Mouse (Mus musculus): ENCODE results near the gene Dhps. TPM values are rescaled to one million over a fixed set of nuclear protein-coding genes. Genes with fewer than 3 reads are reported as not detected.

Dhps gene
- total and polyA plus RNA-seq, 3 experiments: 44.7 to 88.5 (median 60.1) TPM

DNA sequence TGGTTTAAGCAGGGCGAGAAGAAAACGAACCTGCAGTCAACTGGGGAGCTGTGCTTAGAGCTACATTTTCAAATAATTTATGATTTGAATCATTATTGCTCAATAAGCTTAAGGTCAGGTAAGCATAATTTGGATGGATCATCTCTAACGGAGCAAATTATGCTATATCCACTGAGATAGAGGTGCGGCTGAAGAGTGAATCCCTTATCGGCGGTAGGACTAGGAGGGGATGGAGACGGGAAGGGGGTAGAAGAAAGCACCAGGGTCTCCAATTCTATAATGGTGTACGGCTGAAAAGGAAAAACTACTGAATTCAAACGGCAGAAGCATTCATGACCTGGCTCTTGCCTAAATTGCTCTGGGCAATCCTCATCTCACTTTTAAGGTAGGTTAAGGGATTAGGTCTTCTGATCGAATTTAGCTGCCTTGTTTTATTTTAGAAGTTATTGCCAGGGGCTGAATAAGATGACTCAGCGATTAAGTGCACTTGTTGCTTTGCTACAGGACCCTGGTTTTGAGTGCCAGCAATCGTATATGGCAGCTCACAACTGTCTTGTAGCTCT, 36.3 kb upstream of the Dhps start:
- peak overlapping the region; percentile 93 for H3K4me2 ChIP-seq (ENCODE audit: insufficient read depth, low read depth, poor library complexity, severe bottlenecking)
- in situ Hi-C loops (cut with MboI; ENCODE audit: low pct_ligation_motif_present, low pct_unique_long_range_greater_than_20kb, low sequenced_read_pairs) (no loop called here), dilution Hi-C loops (cut with MboI; ENCODE audit: extremely low pct_ligation_motif_present, extremely low pct_unique_long_range_greater_than_20kb, low sequenced_read_pairs) (no loop called here)
- H3K9me3 ChIP-seq (replicated peaks; ENCODE audit: low read length): no peaks in the 10 kb centered on the region
- no peaks in the 10 kb centered on the region for H3K27me3 ChIP-seq (replicated peaks)
- H3K4me1 ChIP-seq (ENCODE audit: control insufficient read depth in 1 of 2, insufficient read depth in 2 of 2): peaks cover 3 to 35% of the 10 kb centered on the region in 2 experiments; a peak in 3 of 4 replicates
- TF ChIP-seq MAFK (IDR thresholded peaks at IDR 0.05; ENCODE audit: insufficient replicate concordance, low read length): peak; percentile 85
- peak; percentile 23; the same call in 1 of the 2 replicates for TF ChIP-seq TCF12 (IDR thresholded peaks at IDR 0.05; ENCODE audit: low read depth, low read length)
- 0 out of 2 replicates have a peak, but pooled peaks have one; percentile 19 for TF ChIP-seq EP300 (IDR thresholded peaks at IDR 0.05; ENCODE audit: low read length)
- no peak for TF ChIP-seq MAX (IDR thresholded peaks at IDR 0.05; ENCODE audit: low read length)
- TF ChIP-seq POLR2AphosphoS2 (IDR thresholded peaks at IDR 0.05; ENCODE audit: low read depth, low read length): peak; percentile 87; the same call in 1 of the 2 replicates
- peak; percentile 36; the same call in 1 of the 2 replicates for TF ChIP-seq CHD2 (IDR thresholded peaks at IDR 0.05; ENCODE audit: low read length)
- no peak for TF ChIP-seq ELF1 (IDR thresholded peaks at IDR 0.05; ENCODE audit: low read depth, low read length)
- TF ChIP-seq ETS1 (conservative IDR thresholded peaks at IDR 0.05; ENCODE audit: low read depth, low read length): no peak
- no peak for TF ChIP-seq BHLHE40 (IDR thresholded peaks at IDR 0.05; ENCODE audit: low read depth, low read length)
- no peak for TF ChIP-seq JUN (IDR thresholded peaks at IDR 0.05; ENCODE audit: insufficient read depth, low read depth, low read length)
- TF ChIP-seq JUND (conservative IDR thresholded peaks at IDR 0.05; ENCODE audit: low read depth, low read length): no peak
- no peak for TF ChIP-seq RAD21 (IDR thresholded peaks at IDR 0.05; ENCODE audit: low read depth, low read length)
- peaks cover 38% of the 10 kb centered on the region for H3K79me2 ChIP-seq (replicated peaks; ENCODE audit: control insufficient read depth, extremely low read depth, insufficient read depth, poor library complexity, severe bottlenecking)
- H3K4me3 ChIP-seq (replicated peaks in 1 of 3; ENCODE audit: low read depth in 2 of 3, low read length in 2 of 3, poor library complexity in 1 of 3): peak overlapping the region; percentile 66 to 90 (median 88)
- DNase-seq (ENCODE audit: extremely low read depth): no peak
- H3K9ac ChIP-seq (ENCODE audit: insufficient read depth, low read depth): peak overlapping the region; percentile 72
- H3K36me3 ChIP-seq (replicated peaks in 1 of 2; ENCODE audit: control insufficient read depth in 1 of 2, insufficient read depth in 1 of 2, low read length in 1 of 2): peaks cover 27 to 44% of the 10 kb centered on the region in 2 experiments
- H3K27ac ChIP-seq (ENCODE audit: insufficient read depth, low read depth): peak overlapping the region; percentile 78

DNA sequence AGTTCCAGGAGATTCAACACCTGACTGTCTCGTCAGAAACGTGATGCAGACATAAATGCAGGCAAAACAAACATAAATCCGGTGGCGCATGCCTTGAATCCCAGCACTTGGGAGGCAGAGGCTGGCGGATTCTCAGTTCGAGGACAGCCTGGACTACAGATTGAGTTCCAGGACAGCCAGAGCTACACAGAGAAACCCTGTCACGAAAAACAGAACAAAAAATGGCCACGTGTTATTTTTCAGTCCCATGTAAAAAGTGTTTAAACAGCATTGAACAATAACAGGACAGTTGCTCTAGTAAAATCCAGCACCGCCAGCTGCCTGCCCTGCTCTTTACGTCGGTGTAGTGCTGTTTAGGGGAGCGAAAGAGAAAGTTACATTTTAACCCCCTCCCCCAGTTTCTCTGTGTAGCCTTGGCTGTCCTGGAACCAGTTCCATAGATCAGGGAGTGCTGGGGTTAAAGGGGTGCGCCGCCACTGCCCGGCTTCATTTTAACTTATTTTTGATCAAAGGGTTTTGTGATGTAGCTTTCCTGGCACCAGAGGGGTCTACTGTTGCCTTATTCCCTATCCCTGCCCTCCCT, 35.7 kb upstream of the Dhps start:
- Histone ChIP-seq H3K9ac (ENCODE audit: insufficient read depth, low read depth) (peak overlapping the region; percentile 72), H3K27ac (ENCODE audit: insufficient read depth, low read depth) (peak overlapping the region; percentile 78), H3K4me2 (ENCODE audit: insufficient read depth, low read depth, poor library complexity, severe bottlenecking) (peak overlapping the region; percentile 93), H3K79me2 (replicated peaks; ENCODE audit: control insufficient read depth, extremely low read depth, insufficient read depth, poor library complexity, severe bottlenecking) (peaks cover 42% of the 10 kb centered on the region), H3K27me3 (replicated peaks) (no peaks in the 10 kb centered on the region), H3K4me1 (ENCODE audit: control insufficient read depth in 1 of 2, insufficient read depth in 2 of 2) (peaks cover 3 to 40% of the 10 kb centered on the region in 2 experiments), H3K4me3 (replicated peaks in 1 of 3; ENCODE audit: low read depth in 2 of 3, low read length in 2 of 3, poor library complexity in 1 of 3) (peak overlapping the region; percentile 66 to 90 (median 88)), H3K9me3 (replicated peaks; ENCODE audit: low read length) (no peaks in the 10 kb centered on the region), H3K36me3 (replicated peaks in 1 of 2; ENCODE audit: control insufficient read depth in 1 of 2, insufficient read depth in 1 of 2, low read length in 1 of 2) (peaks cover 27 to 44% of the 10 kb centered on the region in 2 experiments)
- TF ChIP-seq RAD21 (IDR thresholded peaks at IDR 0.05; ENCODE audit: low read depth, low read length) (no peak), ZMIZ1 (IDR thresholded peaks at IDR 0.05; ENCODE audit: low read depth, low read length) (peak; percentile 18; the same call in 1 of the 2 replicates), POLR2A (IDR thresholded peaks at IDR 0.05; ENCODE audit: low read depth, low read length) (peak; percentile 10; the same call in 1 of the 2 replicates), MXI1 (IDR thresholded peaks at IDR 0.05; ENCODE audit: low read depth, low read length) (peak; percentile 62), SIN3A (IDR thresholded peaks at IDR 0.05; ENCODE audit: low read length) (0 out of 2 replicates have a peak, but pooled peaks have one; percentile 22), KAT2A (IDR thresholded peaks at IDR 0.05; ENCODE audit: insufficient replicate concordance, low read length) (no peak), CHD2 (IDR thresholded peaks at IDR 0.05; ENCODE audit: low read length) (peak; percentile 40; the same call in 1 of the 2 replicates), MAX (IDR thresholded peaks at IDR 0.05; ENCODE audit: low read length) (peak; percentile 78), TCF12 (IDR thresholded peaks at IDR 0.05; ENCODE audit: low read depth, low read length) (0 out of 2 replicates have a peak, but pooled peaks have one; percentile 34), ETS1 (conservative IDR thresholded peaks at IDR 0.05; ENCODE audit: low read depth, low read length) (no peak), BHLHE40 (IDR thresholded peaks at IDR 0.05; ENCODE audit: low read depth, low read length) (peak; percentile 51; the same call in 1 of the 2 replicates), E2F4 (IDR thresholded peaks at IDR 0.05; ENCODE audit: insufficient replicate concordance, low read depth, low read length) (no peak), MYC (IDR thresholded peaks at IDR 0.05; ENCODE audit: low read depth, low read length) (peak; percentile 79)
- dilution Hi-C loops (cut with MboI; ENCODE audit: extremely low pct_ligation_motif_present, extremely low pct_unique_long_range_greater_than_20kb, low sequenced_read_pairs): no loop called here
- in situ Hi-C loops (cut with MboI; ENCODE audit: low pct_ligation_motif_present, low pct_unique_long_range_greater_than_20kb, low sequenced_read_pairs): no loop called here
- DNase-seq (ENCODE audit: extremely low read depth): peak; percentile 54
